Mouse (Mus musculus): ENCODE results near the gene Mob3a. TPM values are rescaled to one million over a fixed set of nuclear protein-coding genes. Genes with fewer than 3 reads are reported as not detected.

The Mob3a gene
- total RNA-seq, 2 experiments from 2014 or later = 16.1 to 29.6 TPM

DNA sequence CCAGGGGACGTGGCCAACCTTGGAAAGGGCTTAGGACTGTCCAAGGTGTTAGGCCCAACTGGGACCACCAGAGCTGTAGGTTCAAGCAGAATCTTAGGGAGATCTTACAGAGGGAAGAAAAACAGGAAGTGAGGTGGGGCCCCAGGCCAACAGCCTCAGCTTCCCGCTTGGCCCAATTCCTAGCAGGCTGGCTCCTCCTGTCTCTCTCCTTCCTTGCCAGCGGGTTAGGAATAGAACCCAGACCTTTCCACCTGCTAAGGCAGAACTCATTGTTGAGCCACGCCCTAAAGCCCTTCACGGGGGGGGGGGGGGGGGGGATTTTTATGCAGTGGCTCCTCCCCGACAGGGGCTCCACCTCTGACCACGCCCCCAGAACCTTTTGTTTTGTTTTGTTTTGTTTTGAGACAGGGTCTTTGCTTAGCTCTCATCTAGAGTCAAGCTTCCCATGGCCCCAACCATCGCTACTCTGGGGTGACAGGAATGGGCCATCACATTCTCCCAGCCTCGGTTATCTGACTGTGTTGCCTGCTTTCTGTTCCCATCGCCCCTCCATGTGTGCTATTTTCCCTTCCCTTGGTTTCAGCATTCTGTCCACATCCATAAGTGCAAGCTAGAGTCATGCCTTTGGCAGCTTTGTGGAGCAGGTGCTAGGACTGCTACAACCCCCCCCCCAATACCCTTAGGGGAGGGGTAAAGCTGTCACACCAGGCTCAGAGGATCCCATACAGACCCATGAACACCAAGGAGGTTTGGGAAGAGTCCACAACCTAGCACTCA is 23.0 kb downstream of the Mob3a start:
- DNase-seq (ENCODE audit: low spot score in 2 of 2) = no peak

DNA sequence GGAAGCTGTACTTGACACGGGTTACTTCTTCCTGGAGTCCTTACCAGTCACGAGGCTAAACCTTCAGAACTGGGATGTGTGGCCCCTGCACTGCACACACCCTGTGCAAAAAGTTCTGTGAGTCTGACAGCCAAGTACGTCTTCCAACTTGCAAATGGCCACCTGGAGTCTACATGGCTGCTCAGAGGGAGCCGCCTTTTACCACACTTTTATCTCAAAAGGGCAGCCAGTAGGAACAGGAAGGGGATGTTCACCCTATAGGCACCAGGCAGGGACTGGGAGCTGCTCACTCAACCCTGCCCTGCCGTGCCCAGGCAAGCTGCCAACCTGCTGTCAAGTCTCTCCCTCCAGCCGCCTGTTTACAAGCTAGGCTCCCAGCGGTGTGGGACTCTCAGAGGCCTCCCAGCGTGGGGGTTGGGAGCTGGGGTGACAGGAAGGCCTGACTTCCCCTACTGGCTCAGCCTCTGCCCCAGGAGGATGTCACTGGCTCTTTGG is 23.8 kb downstream of the Mob3a start, which contains the start of gene Mknk2:
Gene Mknk2 (minus strand): TSS at position 171 of the 495 bp plus-strand sequence.
- DNase-seq (ENCODE audit: low spot score in 2 of 2) = peak; percentile 86 to 88

GRCm38 (mm10) chr10:80677128-80677875 is 24.5 kb downstream of the Mob3a start:
- DNase-seq (ENCODE audit: low spot score in 2 of 2) = no peak

DNA sequence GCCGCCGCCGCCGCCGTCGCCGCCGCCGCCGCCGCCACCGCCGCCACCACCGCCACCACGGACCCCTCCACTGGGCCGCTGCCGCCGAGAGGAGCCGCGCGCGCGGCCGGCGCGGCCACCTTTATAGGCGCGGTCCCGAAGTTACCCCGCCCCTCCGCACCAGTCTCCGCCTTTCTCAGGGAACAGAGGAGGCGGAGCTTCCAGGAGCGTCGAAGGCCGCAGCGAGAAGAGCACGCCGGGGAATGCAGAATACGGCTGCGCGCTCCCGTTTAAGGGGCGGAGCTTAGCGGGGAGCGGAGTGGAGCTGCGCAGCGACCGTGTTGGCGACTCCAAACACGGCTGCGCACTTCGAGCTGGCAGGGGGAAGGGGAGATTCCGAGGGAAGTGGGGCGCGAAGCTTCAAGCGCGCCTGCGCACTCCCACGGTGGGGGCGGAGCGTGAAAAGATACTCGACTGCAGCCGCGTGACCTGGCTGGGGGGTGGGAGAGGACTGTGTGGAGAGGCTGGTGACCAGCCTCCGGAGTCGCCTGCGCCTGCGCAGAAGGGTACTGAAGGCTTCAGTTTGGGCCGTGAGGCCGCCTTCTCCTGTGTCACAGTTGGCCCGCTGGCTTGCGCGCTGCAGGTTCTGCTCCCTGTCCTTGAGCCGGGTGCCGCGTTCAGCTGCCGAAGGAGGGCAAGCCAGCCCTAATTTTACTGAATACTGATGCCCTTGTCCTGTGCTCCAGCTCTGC is 25.4 kb downstream of the Mob3a start:
- DNase-seq (ENCODE audit: low spot score in 2 of 2) = peak; percentile 99

GRCm38 (mm10) chr10:80675405-80676197 is 26.2 kb downstream of the Mob3a start:
- no peak for DNase-seq (ENCODE audit: low spot score in 2 of 2)

- no peak for DNase-seq (ENCODE audit: low spot score in 2 of 2)
Measured at GRCm38 (mm10) chr10:80674851-80675404, 26.8 kb downstream of the Mob3a start.

DNA sequence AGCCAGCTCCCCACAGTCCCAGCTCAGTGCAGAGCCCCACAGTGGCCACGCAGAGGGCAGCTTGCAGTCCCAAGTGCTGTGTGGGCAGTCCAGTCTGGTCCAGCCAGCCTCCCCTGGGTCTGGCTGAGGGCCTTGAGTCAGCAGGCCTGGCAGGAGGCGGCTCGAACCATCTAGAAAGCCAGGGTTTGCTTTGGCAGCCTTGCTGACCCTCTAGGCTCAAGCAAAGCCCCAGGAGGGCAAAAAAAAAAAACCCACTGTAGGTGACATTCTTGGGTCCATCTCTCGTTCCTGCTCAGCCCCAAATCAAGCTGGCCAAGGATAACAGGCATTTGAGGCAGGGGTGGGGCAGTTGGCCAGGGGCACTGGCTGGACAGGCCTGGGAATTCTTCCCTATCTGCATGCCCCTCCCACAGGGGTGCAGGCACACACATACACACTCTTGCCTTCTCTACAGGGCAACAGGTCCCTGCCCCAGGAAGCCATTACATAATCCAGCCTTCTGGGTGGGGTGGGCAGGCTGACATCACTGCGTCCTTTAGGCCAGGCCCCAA is 27.5 kb downstream of the Mob3a start:
- no peak for DNase-seq (ENCODE audit: low spot score in 2 of 2)

- DNase-seq (ENCODE audit: low spot score in 2 of 2) = no peak
Measured at GRCm38 (mm10) chr10:80673690-80674089, 28.1 kb downstream of the Mob3a start.

- DNase-seq (ENCODE audit: low spot score in 2 of 2) = no peak
Measured at GRCm38 (mm10) chr10:80671936-80672690, 29.7 kb downstream of the Mob3a start.

- no peak for DNase-seq (ENCODE audit: low spot score in 2 of 2)
Measured at GRCm38 (mm10) chr10:80671251-80671650, 30.5 kb downstream of the Mob3a start.

- no peak for DNase-seq (ENCODE audit: low spot score in 2 of 2)
Measured at GRCm38 (mm10) chr10:80670531-80670930, 31.2 kb downstream of the Mob3a start.

DNA sequence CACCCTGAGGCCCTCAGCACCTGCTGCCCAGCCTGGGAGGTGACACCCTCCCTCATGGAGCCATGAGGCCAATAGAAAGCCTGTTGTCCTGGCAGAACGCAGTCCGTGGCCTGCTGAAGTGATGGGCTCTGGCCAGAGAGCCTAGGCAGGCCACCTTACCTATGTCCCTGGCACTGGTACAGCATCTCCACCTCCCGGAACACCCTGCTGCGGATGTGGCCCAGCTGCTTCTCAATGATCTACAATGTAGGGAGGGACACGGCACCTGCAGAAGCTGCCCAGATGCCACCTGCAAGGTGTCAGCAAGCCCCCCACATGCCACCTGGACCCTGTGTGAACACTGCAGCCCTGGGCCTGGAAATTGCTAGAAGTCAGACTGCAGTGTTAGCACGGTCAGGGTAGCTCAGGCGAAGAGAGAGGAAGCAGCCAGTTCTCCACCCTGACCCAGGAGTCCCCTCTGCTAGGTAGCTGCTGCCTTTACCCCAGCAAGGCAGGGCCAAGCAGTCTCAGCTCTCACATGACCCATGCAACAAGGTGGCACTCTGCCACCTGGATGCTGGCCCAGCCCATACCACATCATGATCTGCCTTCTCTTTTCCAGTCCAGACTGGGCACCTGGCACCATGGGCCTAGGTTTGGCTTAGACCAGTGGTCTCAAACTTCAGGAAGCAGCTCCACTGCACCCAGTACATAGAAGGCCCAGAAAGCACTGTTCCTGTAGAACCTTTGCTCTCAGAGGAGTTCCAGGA is 31.9 kb downstream of the Mob3a start:
- no peak for DNase-seq (ENCODE audit: low spot score in 2 of 2)

DNA sequence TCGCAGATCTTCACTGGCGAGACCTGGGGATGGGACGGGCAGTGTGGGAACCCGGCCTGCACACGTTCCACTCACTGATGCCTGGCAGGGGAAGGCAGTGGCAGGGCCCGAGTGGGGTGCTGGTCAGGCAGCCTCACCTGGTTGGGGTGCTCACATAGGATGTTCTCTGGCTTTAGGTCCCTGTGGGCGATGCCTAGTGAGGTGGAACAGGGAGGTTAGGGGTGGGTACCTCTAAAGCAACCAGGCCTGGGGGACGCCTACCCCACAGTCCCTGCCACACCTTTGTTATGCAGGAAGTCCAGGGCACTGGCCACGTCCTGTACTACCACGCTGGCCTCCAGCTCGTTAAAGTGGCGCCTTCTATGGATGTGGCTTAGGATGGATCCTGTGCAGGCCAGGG is 32.8 kb downstream of the Mob3a start:
- DNase-seq (ENCODE audit: low spot score in 2 of 2) = no peak

DNA sequence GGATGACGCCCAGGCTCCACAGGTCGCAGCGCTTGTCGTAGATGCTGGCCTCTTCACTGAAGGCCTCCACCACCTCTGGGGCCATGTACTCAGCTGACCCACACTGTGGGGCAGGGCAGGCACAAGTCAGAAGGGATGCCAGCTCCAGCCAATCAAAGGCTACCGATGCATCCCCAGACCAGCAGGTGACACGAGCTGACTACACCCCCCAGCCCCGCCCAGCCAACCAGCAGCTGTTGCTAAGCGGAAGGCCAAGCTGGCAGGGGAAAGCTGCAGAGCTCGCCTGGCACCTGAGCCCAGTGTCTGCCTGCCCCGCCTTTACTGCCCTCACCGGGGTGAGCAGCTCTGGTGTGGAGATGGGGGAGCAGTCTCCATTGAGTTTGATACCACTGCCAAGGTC is 33.2 kb downstream of the Mob3a start:
- DNase-seq (ENCODE audit: low spot score in 2 of 2) = no peak

DNA sequence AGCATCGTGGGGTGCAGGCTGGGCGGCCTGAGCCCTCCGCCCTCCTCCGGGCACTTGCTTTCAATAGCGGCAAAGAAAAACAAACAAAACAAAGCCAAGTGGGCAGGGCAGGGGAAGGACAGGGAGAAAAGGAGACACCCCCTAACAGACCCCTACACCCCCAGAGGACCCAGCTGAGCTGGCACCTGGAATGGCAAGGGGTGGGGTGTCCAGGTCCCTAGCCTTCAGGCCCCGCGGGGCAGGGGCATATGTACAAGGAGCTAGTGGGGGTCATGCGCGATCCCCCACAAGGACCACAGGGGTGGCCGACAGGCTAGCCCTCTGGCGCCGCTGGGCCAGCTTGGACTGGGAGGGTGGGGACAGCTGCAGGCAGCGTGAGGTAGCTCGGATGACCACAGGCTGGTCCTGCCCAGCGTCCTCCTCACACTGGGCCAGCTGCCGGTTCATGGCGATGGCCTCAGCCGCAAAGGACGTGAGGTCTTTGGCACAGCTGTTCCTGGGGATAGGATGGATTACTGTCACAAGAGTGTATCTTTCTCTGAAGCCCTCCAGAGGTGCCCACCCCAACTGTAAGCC is 34.9 kb downstream of the Mob3a start:
- no peak for DNase-seq (ENCODE audit: low spot score in 2 of 2)

- DNase-seq (ENCODE audit: low spot score in 2 of 2) = no peak
Measured at GRCm38 (mm10) chr10:80665981-80666733, 35.6 kb downstream of the Mob3a start.

DNA sequence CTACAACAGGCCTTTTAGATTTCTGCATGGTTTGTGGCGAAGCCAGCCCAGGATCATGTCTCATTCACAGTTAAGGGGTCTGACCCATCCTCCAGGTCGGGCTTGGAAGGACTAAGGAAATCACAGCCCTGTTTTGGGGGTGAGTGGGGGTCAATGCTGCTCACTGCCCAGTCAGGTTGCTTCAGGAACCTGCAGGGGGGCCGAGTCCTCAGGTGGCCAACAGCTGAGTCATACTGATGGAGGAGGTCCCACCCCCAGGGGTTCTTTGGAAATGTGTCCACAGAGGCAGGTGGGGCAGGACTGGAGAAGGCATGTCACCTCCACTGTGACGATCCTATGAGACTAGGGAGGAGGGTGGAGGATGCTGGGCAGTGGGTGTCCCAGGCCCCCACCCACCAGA is 36.3 kb downstream of the Mob3a start:
- DNase-seq (ENCODE audit: low spot score in 2 of 2) = no peak

GRCm38 (mm10) chr10:80665016-80665380 is 36.8 kb downstream of the Mob3a start:
- DNase-seq (ENCODE audit: low spot score in 2 of 2) = peak; percentile 65 to 67
